Mouse (Mus musculus) layer of hippocampus, postnatal 10 days (tissue): ENCODE data around the gene Cdk19. TPM values are rescaled to one million over a fixed set of nuclear protein-coding genes. Genes with fewer than 3 reads are reported as not detected.
A peak's percentile ranks its signal among the peaks of the same experiment; 100 is the strongest.
"Not testable (repeated sequence)": the region's sequence is repeated elsewhere in the genome, so short reads cannot be mapped to it uniquely, and the experiment has no call there.

Experiments
- DNase-seq, 2 experiments: peaks; one replicate each; pipeline ENCODE4 v3.0.0; 2021; ENCODE audit warnings: low spot score in 2 of 2
- total RNA-seq, 2 experiments: library from RNA; stranded (reverse); gene quantifications; 2 replicates each; pipeline ENCODE4 v1.2.3; 2021

The Cdk19 gene
- total RNA-seq, 2 experiments from 2014 or later = 24.7 to 27.4 TPM

DNA sequence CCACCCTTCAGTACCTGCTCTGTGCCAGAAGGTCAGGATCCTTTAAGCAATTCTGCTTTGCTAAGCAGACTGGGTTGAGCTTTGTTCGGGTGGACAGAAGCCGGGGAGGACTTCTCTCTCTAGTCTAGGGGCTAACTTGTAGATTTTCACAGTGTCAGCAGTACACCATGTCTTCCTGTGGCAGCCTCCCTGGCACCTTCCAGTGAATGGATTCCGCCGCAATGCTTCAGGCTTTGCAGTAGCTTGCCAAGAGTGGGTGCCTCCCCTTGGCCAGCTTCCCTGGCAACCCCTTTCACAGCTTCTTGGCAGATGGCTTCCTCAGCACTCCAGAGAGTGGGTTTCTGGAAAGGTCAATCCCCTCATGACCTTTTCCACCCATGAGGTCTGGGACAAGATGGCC lies 180.2 kb downstream of the Cdk19 start:
- DNase-seq = peak; percentile 69 to 72

DNA sequence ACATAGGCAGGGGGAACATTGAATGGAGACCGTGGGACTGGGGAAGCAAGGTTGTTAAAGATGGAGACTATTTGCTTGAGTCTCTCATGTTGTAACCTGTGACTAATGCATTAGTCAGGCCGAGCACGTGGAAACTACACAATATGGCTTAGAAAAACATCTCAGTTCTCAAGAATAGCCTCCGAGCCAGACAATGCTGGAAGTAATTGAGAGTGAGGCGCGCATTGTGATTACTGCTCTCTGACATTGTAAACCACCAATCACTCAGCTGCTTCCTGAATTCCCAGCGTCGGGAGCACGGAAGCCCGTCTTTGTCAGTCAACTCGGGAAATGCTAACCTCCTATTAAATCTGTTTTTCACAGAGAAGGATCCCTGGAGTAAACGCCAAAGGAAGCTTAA lies 182.2 kb downstream of the Cdk19 start:
- DNase-seq = no peak

DNA sequence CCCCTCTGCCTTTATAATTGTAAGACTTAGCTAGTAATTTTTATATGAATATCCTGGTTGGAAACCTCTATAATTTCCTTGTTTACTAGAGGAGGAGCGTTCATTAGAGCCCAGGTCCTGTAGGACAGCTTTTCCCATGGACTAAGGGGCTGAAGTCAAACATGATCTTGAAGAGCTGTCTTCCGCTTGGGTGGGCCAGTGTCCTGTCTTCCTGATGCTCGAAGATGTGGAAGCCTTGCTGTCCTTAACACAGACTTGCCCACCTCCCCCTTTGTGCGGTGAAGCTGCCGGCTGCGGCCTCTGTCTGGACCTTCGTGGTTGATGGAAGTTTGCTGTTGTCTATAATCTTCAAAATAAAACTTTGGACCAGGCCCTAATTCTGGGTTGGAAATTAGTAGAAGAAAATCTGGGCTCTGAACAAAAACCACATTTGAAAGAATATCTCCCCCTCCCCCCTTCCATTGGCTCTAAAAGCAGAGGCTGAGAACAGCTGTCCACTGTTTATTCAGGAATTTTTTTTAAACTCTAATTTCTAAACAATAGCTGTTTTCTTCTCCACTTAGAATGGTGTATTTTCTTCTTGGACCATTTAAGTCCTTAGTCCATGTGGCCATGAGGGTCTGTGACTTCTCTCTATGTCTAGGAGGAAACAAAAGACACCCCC lies 184.1 kb downstream of the Cdk19 start:
- DNase-seq = no peak

DNA sequence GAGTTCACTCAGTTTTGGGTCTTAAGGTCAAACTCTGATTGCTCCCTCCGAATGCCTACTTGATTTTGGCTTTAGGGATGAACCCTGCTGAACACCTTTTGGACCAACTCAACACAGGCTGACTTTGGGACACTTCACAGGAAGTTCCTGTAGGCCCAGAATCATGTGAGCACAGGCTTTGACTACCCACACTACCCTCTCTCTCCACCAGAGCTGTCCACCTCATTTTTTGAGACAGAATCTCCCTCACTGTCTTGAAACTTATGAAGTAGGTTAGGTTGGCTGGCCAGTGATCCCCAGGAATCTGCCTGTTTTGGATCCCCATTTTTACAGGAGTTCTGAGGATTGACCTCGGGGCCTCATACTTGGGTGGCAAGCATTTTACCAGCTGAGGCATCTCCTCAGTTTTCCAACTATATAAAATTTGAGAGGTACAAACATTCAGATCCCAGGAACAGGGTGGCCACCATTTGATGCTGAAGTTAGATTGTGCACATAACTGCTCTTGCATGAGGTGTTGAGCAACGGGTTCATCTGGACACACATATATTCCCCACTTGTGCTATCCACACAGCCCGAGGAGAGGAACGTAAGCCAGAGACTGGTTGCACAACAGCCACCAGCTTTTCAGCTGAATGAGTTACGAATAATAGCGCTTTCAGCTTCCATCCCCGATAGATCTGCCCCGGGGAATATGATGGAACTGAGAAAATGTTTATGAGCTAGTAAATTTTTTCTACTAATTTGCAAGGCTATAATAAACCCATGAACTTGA lies 184.9 kb downstream of the Cdk19 start:
- DNase-seq = no peak

DNA sequence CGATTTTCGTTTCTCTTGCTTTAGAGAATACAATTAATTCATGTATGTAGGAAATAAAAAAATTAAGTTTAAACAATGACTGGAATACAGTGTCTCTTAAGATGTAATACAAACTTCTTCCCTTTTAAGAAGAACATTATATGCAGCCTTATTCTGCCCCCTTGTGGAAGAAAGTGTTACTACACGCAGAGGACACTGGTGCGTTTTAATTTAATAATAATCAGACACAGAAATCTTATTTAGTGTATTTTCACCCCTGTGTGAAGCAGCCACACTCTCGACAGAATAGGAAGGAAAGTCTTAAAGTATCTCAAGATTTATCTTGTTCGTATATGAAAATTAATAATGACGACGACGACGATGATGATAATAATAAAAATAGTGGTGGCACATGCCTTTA lies 185.6 kb downstream of the Cdk19 start:
- DNase-seq = peak; percentile 53 to 67

DNA sequence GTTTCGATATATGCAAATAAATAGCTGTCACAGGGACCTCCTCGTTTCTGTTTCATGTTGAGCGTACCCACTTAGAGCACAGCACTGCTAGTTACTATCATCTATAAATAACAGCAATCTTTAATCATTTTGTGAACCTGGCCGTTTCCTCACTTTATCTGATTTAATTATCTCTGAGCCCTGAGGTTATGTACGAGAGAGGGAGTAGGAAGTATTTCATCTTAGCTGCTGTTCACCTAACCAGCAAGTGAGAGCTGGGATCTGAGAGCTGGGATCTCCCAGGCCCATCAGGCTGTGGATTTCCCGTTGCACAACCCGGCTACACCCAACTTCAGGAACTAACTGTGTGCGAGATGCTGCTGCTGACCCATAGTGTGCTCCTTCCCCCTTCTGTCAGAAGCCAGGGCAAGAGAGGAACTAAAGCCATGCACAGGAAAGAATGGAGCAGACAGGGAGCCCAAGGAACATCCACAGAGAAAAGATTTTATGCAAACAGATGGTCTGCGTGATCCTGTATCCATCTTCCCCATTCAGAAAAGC lies 186.3 kb downstream of the Cdk19 start:
- no peak for DNase-seq

DNA sequence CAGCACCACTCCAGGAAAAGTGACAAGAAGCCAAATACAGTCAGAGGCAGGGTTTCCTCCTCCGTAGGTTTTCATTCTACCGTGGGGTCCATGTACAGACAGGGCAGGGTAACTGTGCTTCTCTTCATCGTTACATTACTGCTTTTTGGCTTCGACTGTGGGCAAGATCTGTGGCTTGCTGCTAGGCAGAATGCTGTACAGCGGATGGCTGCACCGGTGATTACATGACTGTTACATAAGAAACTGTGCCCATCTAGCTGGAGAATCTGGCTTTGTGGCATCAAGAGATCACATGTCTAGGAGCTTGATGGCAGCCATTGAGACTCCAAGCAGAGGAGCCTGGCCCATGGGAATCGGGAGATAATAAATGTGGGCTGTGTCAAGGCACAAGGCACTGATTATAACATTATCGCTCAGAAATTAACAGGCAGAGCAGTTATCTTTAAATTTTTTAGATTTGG lies 187.0 kb downstream of the Cdk19 start:
- no peak for DNase-seq

DNA sequence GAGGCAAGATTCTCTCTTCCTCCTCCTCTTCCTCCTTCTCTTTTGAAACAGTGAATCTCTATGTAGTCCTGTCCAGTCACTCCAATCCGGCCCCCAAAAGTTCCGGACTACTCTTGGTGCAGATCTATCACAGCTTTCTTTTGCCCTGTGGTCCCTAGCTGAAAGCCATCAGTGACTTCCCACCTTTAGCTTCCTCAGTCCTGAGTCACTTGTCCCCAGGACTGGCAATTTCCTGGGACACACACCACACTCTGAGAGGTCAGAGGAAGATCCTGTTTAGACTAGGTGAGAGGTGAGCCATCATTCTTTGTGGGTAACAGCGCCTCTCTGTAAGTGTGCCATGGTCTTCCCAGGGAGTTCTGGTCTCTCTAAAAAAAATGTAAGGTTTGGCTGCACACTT lies 187.6 kb downstream of the Cdk19 start:
- DNase-seq = no peak

DNA sequence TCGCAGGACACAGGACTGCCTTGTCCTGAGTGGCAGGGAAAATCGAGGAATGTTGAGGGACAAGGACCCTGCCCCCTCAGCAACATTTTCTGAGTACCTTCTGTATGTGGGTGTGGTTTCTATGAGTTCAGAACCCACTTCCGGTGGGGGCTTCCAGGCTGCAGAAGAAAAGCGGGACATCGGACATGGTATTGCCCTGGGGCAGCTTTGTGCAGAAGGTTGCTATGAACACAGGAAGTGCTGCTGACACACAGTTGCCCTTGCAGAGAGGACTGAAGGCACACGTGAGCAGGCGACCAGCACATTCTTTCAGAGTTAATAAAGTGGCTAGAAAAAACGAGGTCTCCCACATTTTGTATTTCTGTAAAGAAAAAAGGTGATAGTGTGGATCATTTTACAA lies 188.2 kb downstream of the Cdk19 start:
- DNase-seq = no peak

DNA sequence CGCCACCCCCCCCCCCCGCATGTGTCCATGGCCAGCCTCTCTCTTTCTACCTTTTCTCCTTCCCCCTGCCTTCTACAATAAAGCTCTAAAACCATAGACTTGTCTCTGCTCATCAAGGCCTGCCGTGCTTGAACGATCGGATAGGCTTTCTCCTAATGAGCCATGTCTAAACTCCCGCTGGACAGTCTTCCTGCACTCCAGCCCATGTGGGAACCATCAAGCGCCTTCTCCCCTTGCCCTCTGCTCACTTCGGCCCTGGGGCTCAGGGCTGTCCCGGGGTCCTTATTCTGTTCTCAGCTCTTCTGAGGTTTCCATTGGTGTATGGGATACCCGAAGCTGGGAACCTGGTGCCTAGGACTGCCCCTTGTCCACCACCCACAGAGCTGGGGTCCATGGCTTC lies 189.3 kb downstream of the Cdk19 start:
- DNase-seq = no peak

DNA sequence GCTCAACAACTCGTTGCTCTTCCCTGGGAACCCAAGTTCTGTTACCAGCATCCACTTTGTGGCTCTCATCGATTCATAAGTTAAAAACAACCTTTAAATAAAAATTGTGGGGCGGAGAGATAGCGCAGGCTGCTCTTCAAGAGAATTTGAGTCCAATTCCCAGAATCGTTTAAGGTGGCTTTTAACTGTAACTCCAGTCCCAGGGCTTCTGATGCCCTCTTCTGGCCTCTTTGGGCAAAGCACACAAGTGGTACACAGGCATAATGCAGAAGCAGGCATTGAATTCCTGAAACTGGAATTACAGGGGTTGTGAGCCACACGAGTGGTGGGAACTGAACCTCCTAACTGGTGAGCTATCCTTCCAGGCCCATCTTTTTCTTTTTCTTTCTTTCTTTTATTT lies 190.3 kb downstream of the Cdk19 start:
- peak; percentile 73 for DNase-seq

DNA sequence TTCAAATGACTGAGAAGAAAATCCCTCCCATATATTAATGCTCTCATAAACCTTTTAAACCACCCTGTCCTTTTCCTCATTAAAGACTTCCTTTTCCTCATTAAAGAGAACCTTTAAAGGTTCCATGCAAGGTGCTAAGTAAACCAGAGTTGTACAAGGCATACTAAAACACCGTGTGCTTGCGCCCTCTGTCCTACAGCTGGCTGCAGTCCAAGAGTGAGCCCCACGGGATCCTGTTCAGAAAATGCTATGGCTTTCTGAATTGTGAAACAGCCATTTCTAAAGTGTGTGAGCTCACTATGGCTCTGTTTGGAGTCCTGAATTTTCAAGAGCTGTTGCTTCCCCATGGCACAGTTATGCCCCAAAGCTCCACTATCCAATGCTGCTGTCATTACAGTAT lies 191.3 kb downstream of the Cdk19 start:
- no peak for DNase-seq

DNA sequence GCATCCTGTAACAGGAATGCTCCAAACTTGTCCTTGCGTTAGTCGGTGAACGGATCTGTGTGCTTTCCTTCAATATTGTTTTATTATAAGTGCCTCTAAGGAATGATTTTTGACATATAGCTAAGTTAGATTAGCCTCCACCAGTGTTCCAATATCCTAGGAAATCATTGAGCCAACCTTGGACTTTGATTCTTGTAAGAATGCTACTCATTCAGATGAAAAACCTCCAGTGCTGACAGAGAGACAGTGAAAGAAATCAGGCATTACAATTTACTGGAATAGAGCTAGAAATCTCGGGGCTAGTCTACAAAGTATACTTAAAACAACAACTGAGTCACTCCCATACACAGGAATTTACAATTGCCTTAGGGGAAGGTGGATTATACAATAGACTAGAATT lies 193.2 kb downstream of the Cdk19 start:
- not testable (repeated sequence) for DNase-seq

Other genes starting within 250 kb of the Cdk19 start
- gene Slc16a10, start 197.3 kb upstream of the Cdk19 start, total RNA-seq = 1 to 10 TPM; 2.1 to 2.2 TPM
- gene Rpf2, start 92.5 kb upstream of the Cdk19 start, total RNA-seq = 10 to 100 TPM; 28.1 to 35.3 TPM
- 10 to 100 TPM; 29.2 to 33.8 TPM for gene Gtf3c6, start 81.5 kb upstream of the Cdk19 start, total RNA-seq
- 10 to 100 TPM; 43.2 to 48.9 TPM for gene Amd1, start 37.4 kb upstream of the Cdk19 start, total RNA-seq
- gene Slc22a16, start 230.8 kb downstream of the Cdk19 start, total RNA-seq = not detected